Mouse (Mus musculus) small intestine, adult 10 weeks (tissue): ENCODE data around the gene Olfr1508. TPM values are rescaled to one million over a fixed set of nuclear protein-coding genes. Genes with fewer than 3 reads are reported as not detected.

Experiments used
- polyA plus RNA-seq: library from polyadenylated mRNA; stranded (reverse); fragments of 350-450 nt; fragmentation: Illumina TruSeq; extraction: RNeasy Lipid Tissue Mini Kit (QIAGEN cat#74804); gene quantifications from one replicate; pipeline ENCODE4 v1.2.3, GENCODE M21; 2014; ENCODE audit warnings: low replicate concordance

Gene Olfr1508
- polyA plus RNA-seq, result not detected

DNA sequence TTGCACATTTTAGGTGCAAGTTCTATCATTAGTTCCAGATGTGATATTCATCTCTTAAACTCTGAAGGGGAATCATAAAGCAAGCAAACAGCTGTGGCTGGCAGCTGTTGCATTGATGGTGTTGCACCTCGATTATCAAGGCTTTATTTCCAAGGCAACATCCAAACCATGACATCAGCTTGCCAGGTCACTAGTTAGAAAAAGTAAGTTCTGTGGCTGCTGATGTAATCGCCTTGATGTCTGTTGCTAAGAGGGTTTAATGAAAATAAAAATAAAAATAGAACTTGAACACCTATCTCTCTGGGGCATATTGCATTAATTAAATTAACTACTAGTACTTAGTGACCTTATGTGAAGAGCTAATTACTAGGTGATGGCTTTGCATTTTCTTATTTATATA, at the start of gene Olfr1508:
Gene Olfr1508, minus strand, starts transcription at position 101 of the 400 bp plus-strand sequence.

GRCm38 (mm10) chr14:52495516-52495915, 28.2 kb upstream of the Olfr1508 start, which contains the start of gene Olfr1507:
Olfr1507 (minus strand) TSS chr14:52495749.

DNA sequence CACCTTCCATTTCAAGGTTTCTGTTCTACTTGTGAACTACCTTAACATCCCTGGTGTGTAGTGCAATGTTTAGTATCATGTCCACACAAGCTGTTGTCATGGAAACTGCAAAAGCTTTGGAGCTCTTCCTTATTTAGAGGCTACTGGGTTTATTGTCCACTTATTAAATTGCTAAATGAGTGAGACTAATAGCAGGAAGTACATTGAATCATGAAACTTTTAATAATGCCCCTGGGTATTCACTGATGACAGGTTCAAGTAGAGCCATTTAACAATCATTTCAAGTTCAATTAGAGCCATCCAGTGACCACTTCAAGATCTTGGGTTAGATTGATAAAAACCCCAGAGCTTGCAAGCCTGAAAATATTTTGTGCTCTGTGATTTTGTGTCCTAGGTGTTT, 24.6 kb downstream of the Olfr1508 start, which contains the start of gene Olfr1509:
Gene Olfr1509, plus strand, starts transcription at position 301 of the 400 bp plus-strand sequence.

DNA sequence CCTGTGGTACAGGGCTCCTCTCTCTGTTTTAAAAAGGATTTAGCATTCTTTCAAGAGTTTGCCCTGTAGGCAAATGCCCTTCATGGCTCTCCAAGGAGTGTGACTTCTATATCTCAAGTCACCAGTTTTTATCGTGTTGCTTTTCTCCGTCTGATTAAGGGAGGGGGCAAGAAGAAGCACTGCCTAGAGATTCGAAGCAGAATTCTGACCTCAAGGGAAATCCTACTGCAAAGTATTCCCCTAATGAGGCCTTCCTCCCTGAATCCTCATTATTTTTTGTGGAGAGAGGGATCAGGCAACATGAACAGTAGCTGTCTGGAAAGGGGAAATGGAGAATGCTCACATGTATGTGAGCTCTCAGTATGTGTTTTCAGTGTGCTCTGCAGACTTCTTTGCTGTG, 53.0 kb downstream of the Olfr1508 start, which contains the start of gene Olfr1510:
Gene Olfr1510, minus strand, starts transcription at position 101 of the 400 bp plus-strand sequence.

Other genes with a start within 250 kb of the Olfr1508 start
- gene Chd8, start 209.7 kb downstream of the Olfr1508 start, polyA plus RNA-seq, result 45.7 TPM
- gene Tox4, start 188.3 kb downstream of the Olfr1508 start, polyA plus RNA-seq, result 31.1 TPM
- 6.8 TPM for gene Rab2b, start 187.9 kb downstream of the Olfr1508 start, polyA plus RNA-seq
- gene Mettl3, start 162.4 kb downstream of the Olfr1508 start, polyA plus RNA-seq, result 21.5 TPM
- gene Sall2, start 138.7 kb downstream of the Olfr1508 start, polyA plus RNA-seq, result 1.7 TPM
- not detected for gene Olfr1513, start 111.1 kb downstream of the Olfr1508 start, polyA plus RNA-seq
- not detected for gene Olfr1512, start 88.3 kb downstream of the Olfr1508 start, polyA plus RNA-seq
- not detected for gene Olfr1511, start 70.1 kb downstream of the Olfr1508 start, polyA plus RNA-seq
- not detected for gene Olfr1510, start 53.1 kb downstream of the Olfr1508 start, polyA plus RNA-seq
- not detected for gene Olfr1509, start 24.5 kb downstream of the Olfr1508 start, polyA plus RNA-seq
- gene Olfr1507, start 28.3 kb upstream of the Olfr1508 start, polyA plus RNA-seq, result not detected